Mouse (Mus musculus): ENCODE measurements around the gene Gm11555. TPM values are rescaled to one million over a fixed set of nuclear protein-coding genes. Genes with fewer than 3 reads are reported as not detected.
"Not testable (repeated sequence)": the region's sequence is repeated elsewhere in the genome, so short reads cannot be mapped to it uniquely, and the experiment has no call there.

Gene Gm11555
- polyA plus RNA-seq (2016; fragmentation: Nextera tagmentation; extraction: Ambion mirVana) = not detected in 2 replicates

GRCm38 (mm10) chr11:99650136-99650535 lies at the start of gene Gm11555:
Gene Gm11555 (minus strand): TSS chr11:99650236.
- Histone ChIP-seq H3K4me1 (no peaks in the 10 kb centered on the region), H3K4me3 (no peak within 1 kb of the TSS), H3K27me3 (no peaks in the 10 kb centered on the region), H3K27ac (replicated peaks) (no peak within 1 kb of the TSS), H3K36me3 (no peaks in the 10 kb centered on the region), H3K9ac (replicated peaks) (no peak within 1 kb of the TSS), H3K4me2 (replicated peaks) (no peak within 1 kb of the TSS), H3K9me3 (no peaks in the 10 kb centered on the region)
- no peak for ATAC-seq (ENCODE audit: low FRiP score, low read depth)
- WGBS = 77% methylated on average over 2 of the region's 2 CpGs

- Histone ChIP-seq H3K4me3 (no peak within 1 kb of the TSS), H3K4me2 (replicated peaks) (no peak within 1 kb of the TSS), H3K9me3 (no peaks in the 10 kb centered on the region), H3K27me3 (no peaks in the 10 kb centered on the region), H3K27ac (replicated peaks) (no peak within 1 kb of the TSS), H3K4me1 (no peaks in the 10 kb centered on the region), H3K36me3 (no peaks in the 10 kb centered on the region), H3K9ac (replicated peaks) (no peak within 1 kb of the TSS)
- WGBS = 96% methylated on average over 1 of the region's 1 CpGs
- no peak for ATAC-seq (ENCODE audit: low FRiP score, low read depth)
Measured at GRCm38 (mm10) chr11:99690463-99690862, 40.4 kb upstream of the Gm11555 start, which contains the start of gene Gm14190. Gene Gm14190 (minus strand): TSS chr11:99690740.

- H3K36me3 ChIP-seq; ATAC-seq (ENCODE audit: low FRiP score, low read depth); H3K27ac ChIP-seq (replicated peaks); H3K9me3 ChIP-seq; H3K4me3 ChIP-seq; H3K9ac ChIP-seq (replicated peaks); H3K4me1 ChIP-seq; H3K27me3 ChIP-seq; H3K4me2 ChIP-seq (replicated peaks): not testable (repeated sequence)
- 77% methylated on average over 1 of the region's 1 CpGs for WGBS
Measured at GRCm38 (mm10) chr11:99685235-99685634, 35.2 kb upstream of the Gm11555 start.

GRCm38 (mm10) chr11:99683481-99683880 lies 33.4 kb upstream of the Gm11555 start:
- H3K27ac ChIP-seq (replicated peaks) = no peak overlapping the region
- H3K36me3 ChIP-seq = no peaks in the 10 kb centered on the region
- H3K4me3 ChIP-seq = no peak overlapping the region
- no peaks in the 10 kb centered on the region for H3K27me3 ChIP-seq
- no peak overlapping the region for H3K9ac ChIP-seq (replicated peaks)
- no peak for ATAC-seq (ENCODE audit: low FRiP score, low read depth)
- no peaks in the 10 kb centered on the region for H3K9me3 ChIP-seq
- no peaks in the 10 kb centered on the region for H3K4me1 ChIP-seq
- H3K4me2 ChIP-seq (replicated peaks) = no peak overlapping the region
- 90% methylated on average over 2 of the region's 2 CpGs for WGBS

- Histone ChIP-seq H3K9me3 (no peaks in the 10 kb centered on the region), H3K36me3 (no peaks in the 10 kb centered on the region), H3K27ac (replicated peaks) (0 out of 2 replicates have a peak within 1 kb of the TSS, but pooled peaks have one; percentile 30), H3K4me3 (no peak within 1 kb of the TSS), H3K4me2 (replicated peaks) (no peak within 1 kb of the TSS), H3K27me3 (no peaks in the 10 kb centered on the region), H3K9ac (replicated peaks) (no peak within 1 kb of the TSS), H3K4me1 (no peaks in the 10 kb centered on the region)
- no peak for ATAC-seq (ENCODE audit: low FRiP score, low read depth)
Measured at GRCm38 (mm10) chr11:99665860-99666259, 15.8 kb upstream of the Gm11555 start, which contains the start of gene Krtap4-6. Gene Krtap4-6 (minus strand): TSS chr11:99665960.

- Histone ChIP-seq H3K4me3 (no peak overlapping the region), H3K36me3 (no peaks in the 10 kb centered on the region), H3K4me1 (no peaks in the 10 kb centered on the region), H3K9ac (replicated peaks) (no peak overlapping the region), H3K27ac (replicated peaks) (no peak overlapping the region), H3K27me3 (no peaks in the 10 kb centered on the region), H3K9me3 (no peaks in the 10 kb centered on the region), H3K4me2 (replicated peaks) (no peak overlapping the region)
- 90% methylated on average over 10 of the region's 10 CpGs for WGBS
- ATAC-seq (ENCODE audit: low FRiP score, low read depth) = no peak
Measured at GRCm38 (mm10) chr11:99662802-99663201, 12.8 kb upstream of the Gm11555 start.

- ATAC-seq (ENCODE audit: low FRiP score, low read depth) = no peak
- Histone ChIP-seq H3K9ac (replicated peaks) (no peak overlapping the region), H3K4me2 (replicated peaks) (no peak overlapping the region), H3K4me3 (no peak overlapping the region), H3K4me1 (no peaks in the 10 kb centered on the region), H3K27me3 (no peaks in the 10 kb centered on the region), H3K27ac (replicated peaks) (no peak overlapping the region), H3K9me3 (no peaks in the 10 kb centered on the region), H3K36me3 (no peaks in the 10 kb centered on the region)
- WGBS = 87% methylated on average over 4 of the region's 4 CpGs
Measured at GRCm38 (mm10) chr11:99659256-99659655, 9.2 kb upstream of the Gm11555 start.

- not testable (repeated sequence) for H3K9ac ChIP-seq (replicated peaks)
Measured at GRCm38 (mm10) chr11:99658467-99659010, 8.5 kb upstream of the Gm11555 start, which contains the start of gene Gm11563. Gene Gm11563 (minus strand): TSS chr11:99658960.

GRCm38 (mm10) chr11:99657051-99657450 lies 7.0 kb upstream of the Gm11555 start:
- 60% methylated on average over 5 of the region's 5 CpGs for WGBS
- Histone ChIP-seq H3K27me3 (no peaks in the 10 kb centered on the region), H3K4me3 (no peak overlapping the region), H3K4me1 (no peaks in the 10 kb centered on the region), H3K9me3 (no peaks in the 10 kb centered on the region), H3K36me3 (no peaks in the 10 kb centered on the region), H3K9ac (replicated peaks) (no peak overlapping the region), H3K4me2 (replicated peaks) (no peak overlapping the region), H3K27ac (replicated peaks) (no peak overlapping the region)
- ATAC-seq (ENCODE audit: low FRiP score, low read depth) = no peak

More at GRCm38 (mm10) chr11:99658467-99659010, 8.5 kb upstream of the Gm11555 start, which contains the start of gene Gm11563:
- not testable (repeated sequence) for ATAC-seq (ENCODE audit: low FRiP score, low read depth); H3K27me3 ChIP-seq; H3K9me3 ChIP-seq; H3K27ac ChIP-seq (replicated peaks); H3K4me3 ChIP-seq; H3K4me2 ChIP-seq (replicated peaks); H3K4me1 ChIP-seq; H3K36me3 ChIP-seq
- 79% methylated on average over 10 of the region's 10 CpGs for WGBS

- no peak overlapping the region for H3K4me3 ChIP-seq
- H3K4me2 ChIP-seq (replicated peaks) = no peak overlapping the region
- no peak overlapping the region for H3K27ac ChIP-seq (replicated peaks)
- 87% methylated on average over 15 of the region's 15 CpGs for WGBS
- H3K27me3 ChIP-seq = no peaks in the 10 kb centered on the region
- no peaks in the 10 kb centered on the region for H3K4me1 ChIP-seq
- no peaks in the 10 kb centered on the region for H3K9me3 ChIP-seq
- H3K9ac ChIP-seq (replicated peaks) = no peak overlapping the region
- no peaks in the 10 kb centered on the region for H3K36me3 ChIP-seq
- no peak for ATAC-seq (ENCODE audit: low FRiP score, low read depth)
Measured at GRCm38 (mm10) chr11:99646444-99646843, 3.6 kb downstream of the Gm11555 start.

- H3K4me2 ChIP-seq (replicated peaks) = no peak overlapping the region
- no peaks in the 10 kb centered on the region for H3K36me3 ChIP-seq
- ATAC-seq (ENCODE audit: low FRiP score, low read depth) = no peak
- H3K27me3 ChIP-seq = no peaks in the 10 kb centered on the region
- 83% methylated on average over 3 of the region's 3 CpGs for WGBS
- H3K9ac ChIP-seq (replicated peaks) = no peak overlapping the region
- H3K4me1 ChIP-seq = no peaks in the 10 kb centered on the region
- H3K27ac ChIP-seq (replicated peaks) = no peak overlapping the region
- no peaks in the 10 kb centered on the region for H3K9me3 ChIP-seq
- H3K4me3 ChIP-seq = no peak overlapping the region
Measured at GRCm38 (mm10) chr11:99644351-99644750, 5.7 kb downstream of the Gm11555 start.

- WGBS = 84% methylated on average over 9 of the region's 9 CpGs
- ATAC-seq (ENCODE audit: low FRiP score, low read depth); H3K4me2 ChIP-seq (replicated peaks); H3K4me3 ChIP-seq; H3K9ac ChIP-seq (replicated peaks); H3K9me3 ChIP-seq; H3K36me3 ChIP-seq; H3K27me3 ChIP-seq; H3K4me1 ChIP-seq: not testable (repeated sequence)
- H3K27ac ChIP-seq (replicated peaks) = 0 out of 2 replicates have a peak within 1 kb of the TSS, but pooled peaks have one; percentile 25
Measured at GRCm38 (mm10) chr11:99643635-99644139, 6.3 kb downstream of the Gm11555 start, which contains the start of gene Krtap4-7. Gene Krtap4-7 (minus strand): TSS chr11:99644089.
